Mouse (Mus musculus): ENCODE measurements around the gene Ndufb7. TPM values are rescaled to one million over a fixed set of nuclear protein-coding genes. Genes with fewer than 3 reads are reported as not detected.

The Ndufb7 gene
- polyA plus RNA-seq, 1 experiment, result 511 TPM

DNA sequence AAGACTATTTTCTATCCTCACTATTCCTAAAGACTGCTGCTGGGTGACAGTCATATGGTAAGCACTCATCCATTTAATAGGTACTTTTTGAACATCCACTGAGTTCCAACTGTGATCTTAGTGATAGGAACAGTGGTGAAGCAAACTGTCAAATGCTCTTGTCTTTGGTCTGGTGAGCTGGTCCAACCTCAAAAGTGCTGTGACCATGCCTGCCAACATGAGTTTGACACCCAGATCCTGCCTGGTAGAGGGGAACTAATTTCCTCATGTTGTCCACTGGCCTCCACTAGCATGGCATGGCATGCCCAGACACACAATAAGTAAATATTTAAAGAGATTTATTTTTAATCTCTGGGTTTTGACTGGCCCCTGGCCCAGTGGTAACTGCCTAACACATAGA lies 50.2 kb downstream of the Ndufb7 start:
- Histone ChIP-seq H3K36me3 (replicated peaks; ENCODE audit: low read length) (peaks cover 27% of the 10 kb centered on the region), H3K27me3 (replicated peaks) (peaks cover 9% of the 10 kb centered on the region), H3K4me1 (peaks cover 8% of the 10 kb centered on the region), H3K9me3 (no peaks in the 10 kb centered on the region), H3K4me3 (replicated peaks) (no peak overlapping the region)
- TF ChIP-seq FLI1 (IDR thresholded peaks at IDR 0.05; ENCODE audit: low read length), result no peak
- no peak for TF ChIP-seq GATA1 (IDR thresholded peaks at IDR 0.05; ENCODE audit: borderline replicate concordance, low read length)

DNA sequence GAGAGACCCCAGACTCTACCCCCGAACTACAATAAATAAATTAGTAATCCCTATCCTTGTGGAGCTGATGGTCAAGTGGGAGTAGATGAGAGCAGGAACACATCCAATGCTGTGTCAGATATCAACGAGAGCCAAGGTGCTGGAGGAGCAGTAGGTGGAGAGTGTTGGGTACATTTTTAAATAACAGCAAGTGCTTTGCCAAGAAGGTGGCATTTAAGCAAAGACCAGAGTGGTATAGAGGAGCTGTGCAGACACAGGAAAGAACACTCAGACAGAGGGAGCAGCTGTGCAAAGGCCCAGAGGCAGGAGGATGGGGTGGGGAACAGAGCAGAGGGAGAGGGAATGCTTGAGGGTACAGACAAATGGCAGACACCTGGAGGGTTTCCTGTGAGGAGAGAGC lies 50.6 kb downstream of the Ndufb7 start:
- H3K27me3 ChIP-seq (replicated peaks), result peaks cover 9% of the 10 kb centered on the region

DNA sequence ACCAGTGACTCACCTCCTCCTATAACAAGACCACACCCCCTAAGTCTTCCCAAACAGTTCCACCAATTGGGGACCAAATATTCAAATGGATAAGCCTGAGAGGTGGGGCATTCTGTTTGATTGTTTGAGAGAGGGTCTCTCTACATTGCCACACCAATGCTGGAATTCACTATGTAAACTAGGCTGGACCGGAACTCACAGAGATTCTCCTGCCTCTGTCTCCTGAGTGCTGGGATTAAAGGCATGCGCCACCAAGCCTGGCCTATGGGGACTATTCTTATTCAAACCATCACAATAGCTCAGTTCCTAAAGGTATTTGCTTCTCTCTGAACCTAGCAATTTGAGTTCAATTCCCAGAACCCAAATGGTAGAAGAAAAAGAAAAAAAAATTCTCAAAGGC lies 52.1 kb downstream of the Ndufb7 start:
- H3K36me3 ChIP-seq (replicated peaks; ENCODE audit: low read length), result peaks cover 9% of the 10 kb centered on the region
- TF ChIP-seq GATA1 (IDR thresholded peaks at IDR 0.05; ENCODE audit: borderline replicate concordance, low read length) (no peak), FLI1 (IDR thresholded peaks at IDR 0.05; ENCODE audit: low read length) (no peak)

More for the DNA sequence above, 50.6 kb downstream of the Ndufb7 start:
- Histone ChIP-seq H3K4me3 (replicated peaks) (no peak overlapping the region), H3K36me3 (replicated peaks; ENCODE audit: low read length) (peaks cover 23% of the 10 kb centered on the region), H3K4me1 (peaks cover 6% of the 10 kb centered on the region), H3K9me3 (no peaks in the 10 kb centered on the region)
- TF ChIP-seq GATA1 (IDR thresholded peaks at IDR 0.05; ENCODE audit: borderline replicate concordance, low read length) (no peak), FLI1 (IDR thresholded peaks at IDR 0.05; ENCODE audit: low read length) (no peak)

DNA sequence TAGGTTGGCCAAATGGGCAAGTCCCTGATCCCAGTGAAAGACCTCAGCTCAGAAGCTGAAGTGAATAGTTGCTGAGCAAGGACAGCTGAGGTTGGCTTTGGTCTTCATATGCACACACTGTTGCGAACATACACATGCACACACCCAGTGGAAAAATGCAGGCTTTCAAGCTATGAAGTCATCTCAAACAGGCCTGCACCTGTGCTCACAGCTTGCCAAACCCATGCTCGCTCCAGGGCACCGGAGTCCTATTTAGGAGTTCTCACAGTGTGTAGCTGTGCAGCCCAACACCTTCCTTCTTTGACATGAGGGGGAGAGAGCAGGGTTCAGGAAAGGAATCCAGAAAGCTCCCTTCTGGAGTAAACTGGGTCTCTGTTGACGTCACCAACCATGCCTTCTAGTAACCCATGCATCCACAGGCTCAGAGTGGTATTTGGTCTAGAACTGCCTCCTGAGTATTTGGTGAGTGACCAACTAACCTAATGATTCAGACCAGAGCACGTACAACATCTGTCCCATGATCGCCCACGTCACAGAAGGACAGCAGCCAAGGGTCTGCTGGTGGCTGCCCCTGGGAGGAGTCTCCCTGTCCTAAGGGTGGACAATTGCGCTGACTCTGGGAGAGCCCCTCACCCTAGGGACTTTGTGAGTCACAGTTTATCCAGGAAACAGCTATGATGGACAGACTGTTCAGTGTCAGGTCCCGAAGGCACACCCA lies 53.3 kb downstream of the Ndufb7 start:
- no peak overlapping the region for H3K4me3 ChIP-seq (replicated peaks)
- H3K4me1 ChIP-seq, result peaks cover 15% of the 10 kb centered on the region
- no peaks in the 10 kb centered on the region for H3K9me3 ChIP-seq
- TF ChIP-seq FLI1 (IDR thresholded peaks at IDR 0.05; ENCODE audit: low read length), result no peak
- no peak for TF ChIP-seq GATA1 (IDR thresholded peaks at IDR 0.05; ENCODE audit: borderline replicate concordance, low read length)
- no peaks in the 10 kb centered on the region for H3K36me3 ChIP-seq (replicated peaks; ENCODE audit: low read length)
- H3K27me3 ChIP-seq (replicated peaks), result peaks cover 13% of the 10 kb centered on the region

More for the DNA sequence above, 52.1 kb downstream of the Ndufb7 start:
- no peak overlapping the region for H3K4me3 ChIP-seq (replicated peaks)
- H3K9me3 ChIP-seq, result no peaks in the 10 kb centered on the region
- peaks cover 11% of the 10 kb centered on the region for H3K4me1 ChIP-seq
- peaks cover 10% of the 10 kb centered on the region for H3K27me3 ChIP-seq (replicated peaks)

Other genes with a start within 250 kb of the Ndufb7 start
- 0.29 TPM in 1 of 2 replicates, not detected in the other for gene Elmod2, start 234.2 kb upstream of the Ndufb7 start, polyA plus RNA-seq (2012; ENCODE audit: insufficient read depth, low replicate concordance)
- gene Mgat4d, start 218.2 kb upstream of the Ndufb7 start, polyA plus RNA-seq (2012; ENCODE audit: insufficient read depth, low replicate concordance), result not detected in 2 replicates
- gene Clgn, start 176.8 kb upstream of the Ndufb7 start, polyA plus RNA-seq (2012; ENCODE audit: insufficient read depth, low replicate concordance), result not detected in 2 replicates
- 2.9 TPM in 1 of 2 replicates, not detected in the other for gene Scoc, start 108.3 kb upstream of the Ndufb7 start, polyA plus RNA-seq (2012; ENCODE audit: insufficient read depth, low replicate concordance)
- not detected in 2 replicates for gene Olfr370, start 30.9 kb upstream of the Ndufb7 start, polyA plus RNA-seq (2012; ENCODE audit: insufficient read depth, low replicate concordance)
- gene Tecr, start 41.3 kb downstream of the Ndufb7 start, polyA plus RNA-seq (2012; ENCODE audit: insufficient read depth, low replicate concordance), result 406 and 513 TPM in 2 replicates
- gene Dnajb1, start 41.5 kb downstream of the Ndufb7 start, polyA plus RNA-seq (2012; ENCODE audit: insufficient read depth, low replicate concordance), result 23.3 and 30.5 TPM in 2 replicates
- gene Gipc1, start 86.0 kb downstream of the Ndufb7 start, polyA plus RNA-seq (2012; ENCODE audit: insufficient read depth, low replicate concordance), result 306 and 351 TPM in 2 replicates
- gene Ptger1, start 100.0 kb downstream of the Ndufb7 start, polyA plus RNA-seq (2012; ENCODE audit: insufficient read depth, low replicate concordance), result 0.45 and 0.73 TPM in 2 replicates
- 73.0 and 95.0 TPM in 2 replicates for gene Pkn1, start 132.5 kb downstream of the Ndufb7 start, polyA plus RNA-seq (2012; ENCODE audit: insufficient read depth, low replicate concordance)
- 7.5 and 18.1 TPM in 2 replicates for gene Ddx39, start 148.5 kb downstream of the Ndufb7 start, polyA plus RNA-seq (2012; ENCODE audit: insufficient read depth, low replicate concordance)
- 18.7 and 23.5 TPM in 2 replicates for gene Adgre5, start 174.7 kb downstream of the Ndufb7 start, polyA plus RNA-seq (2012; ENCODE audit: insufficient read depth, low replicate concordance)